Mouse (Mus musculus) MEL (cell line): ENCODE measurements at regions not wholly inside any gene's neighbourhood (a gene's known extent, or its start where the extent isn't known, plus 50 kb on each side); places are given as distances from the start of the nearest gene placed in this dataset.

Source experiments
- DNase-seq: peaks from one replicate; pipeline ENCODE4 v3.0.0; 2011; ENCODE audit warnings: low read depth, low spot score
- H3K27ac ChIP-seq: 2 replicates; pipeline ENCODE4 v1.5.1; 2012; ENCODE audit warnings: low read depth, mild to moderate bottlenecking, control low read depth, low read length, moderate library complexity; ENCODE audit not compliant: control insufficient read depth
- H3K27me3 ChIP-seq, 2 experiments: fragments of 150-350 bp in 1 of 2; sonication (generic) in 1 of 2; 2 replicates each; pipeline ENCODE4 v1.6.1; 2012; ENCODE audit warnings: low read length in 2 of 2, mild to moderate bottlenecking in 2 of 2, improper control_type of control experiment in 1 of 2, moderate library complexity in 1 of 2; ENCODE audit not compliant: insufficient read depth in 2 of 2, control insufficient read depth in 1 of 2
- H3K36me3 ChIP-seq, 2 experiments: 2 replicates each; pipeline ENCODE4 v1.6.1; 2012 to 2014; ENCODE audit warnings: low read length in 2 of 2, improper control_type of control experiment in 1 of 2, inconsistent platforms in 1 of 2, mild to moderate bottlenecking in 1 of 2; ENCODE audit not compliant: insufficient read depth in 2 of 2, control insufficient read depth in 1 of 2
- H3K4me1 ChIP-seq, 2 experiments: fragments of 150-350 bp in 1 of 2; sonication (generic) in 1 of 2; 2 replicates each; pipeline ENCODE4 v1.6.1; 2012; ENCODE audit warnings: low read length in 2 of 2, improper control_type of control experiment in 1 of 2, mild to moderate bottlenecking in 1 of 2; ENCODE audit not compliant: insufficient read depth in 2 of 2, control insufficient read depth in 1 of 2
- H3K4me3 ChIP-seq, 2 experiments: fragments of 150-350 bp in 1 of 2; sonication (generic) in 1 of 2; 2 replicates each; pipeline ENCODE4 v1.5.1; 2012; ENCODE audit warnings: low read depth in 2 of 2, low read length in 2 of 2, mild to moderate bottlenecking in 2 of 2, moderate library complexity in 2 of 2, control low read depth in 1 of 2, improper control_type of control experiment in 1 of 2; ENCODE audit not compliant: control insufficient read depth in 1 of 2, insufficient read depth in 1 of 2
- H3K79me2 ChIP-seq: 2 replicates; pipeline ENCODE4 v1.6.1; 2012; ENCODE audit warnings: mild to moderate bottlenecking, low read length, moderate library complexity; ENCODE audit not compliant: control insufficient read depth, poor library complexity, insufficient read depth
- H3K9ac ChIP-seq: 2 replicates; pipeline ENCODE4 v1.6.1; 2012; ENCODE audit warnings: low read depth, mild to moderate bottlenecking, control low read depth, low read length, moderate library complexity; ENCODE audit not compliant: control insufficient read depth, poor library complexity, severe bottlenecking
- H3K9me3 ChIP-seq: fragments of 150-350 bp; sonication (generic); replicated peaks from 2 replicates; pipeline ENCODE4 v1.6.1; 2012; ENCODE audit warnings: mild to moderate bottlenecking, low read length, improper control_type of control experiment, moderate library complexity; ENCODE audit not compliant: insufficient read depth
- CHD1 ChIP-seq: IDR thresholded peaks from 2 replicates; pipeline ENCODE4 v1.6.1; 2012; ENCODE audit warnings: low read depth, mild to moderate bottlenecking, inconsistent platforms, low read length, improper control_type of control experiment
- CHD2 ChIP-seq: IDR thresholded peaks from 2 replicates; pipeline ENCODE4 v1.6.1; 2011; ENCODE audit warnings: low read length, improper control_type of control experiment
- CTCF ChIP-seq, 3 experiments: IDR thresholded peaks in 2 of 3; conservative IDR thresholded peaks in 1 of 3; 2 replicates each; pipeline ENCODE4 v1.5.1; 2011 to 2012; ENCODE audit warnings: low read length in 3 of 3, low read depth in 2 of 3, mild to moderate bottlenecking in 2 of 3, improper control_type of control experiment in 1 of 3, inconsistent platforms in 1 of 3, mixed read lengths in 1 of 3, moderate library complexity in 1 of 3; ENCODE audit not compliant: control insufficient read depth in 1 of 3, insufficient read depth in 1 of 3, poor library complexity in 1 of 3, severe bottlenecking in 1 of 3
- E2F4 ChIP-seq: IDR thresholded peaks from 2 replicates; pipeline ENCODE4 v1.6.1; 2011; ENCODE audit warnings: low read depth, low read length, improper control_type of control experiment, borderline replicate concordance
- ETS1 ChIP-seq: IDR thresholded peaks from 2 replicates; pipeline ENCODE4 v1.6.1; 2012; ENCODE audit warnings: low read depth, mild to moderate bottlenecking, inconsistent platforms, low read length, improper control_type of control experiment, moderate library complexity
- GATA1 ChIP-seq: IDR thresholded peaks from 2 replicates; pipeline ENCODE4 v1.6.1; 2011; ENCODE audit warnings: low read depth, low read length, improper control_type of control experiment
- JUND ChIP-seq: IDR thresholded peaks from 2 replicates; pipeline ENCODE4 v1.6.1; 2011; ENCODE audit warnings: low read depth, mild to moderate bottlenecking, improper control_type of control experiment, low read length
- MAFK ChIP-seq: IDR thresholded peaks from 2 replicates; pipeline ENCODE4 v1.6.1; 2011; ENCODE audit warnings: low read depth, mild to moderate bottlenecking, low read length, improper control_type of control experiment, borderline replicate concordance
- MAX ChIP-seq: IDR thresholded peaks from 2 replicates; pipeline ENCODE4 v1.6.1; 2011; ENCODE audit warnings: low read length, improper control_type of control experiment
- MAZ ChIP-seq: IDR thresholded peaks from 2 replicates; pipeline ENCODE4 v1.6.1; 2012; ENCODE audit warnings: low read depth, mild to moderate bottlenecking, inconsistent platforms, low read length, improper control_type of control experiment
- MEF2A ChIP-seq: IDR thresholded peaks from 2 replicates; pipeline ENCODE4 v1.6.1; 2014; ENCODE audit warnings: low read depth, mild to moderate bottlenecking, inconsistent platforms, low read length, improper control_type of control experiment; ENCODE audit not compliant: poor library complexity, insufficient replicate concordance, severe bottlenecking; ENCODE audit errors: extremely low read depth
- NELFE ChIP-seq: IDR thresholded peaks from 2 replicates; pipeline ENCODE4 v1.6.1; 2011; ENCODE audit warnings: low read depth, low read length, improper control_type of control experiment
- NRF1 ChIP-seq: IDR thresholded peaks from 2 replicates; pipeline ENCODE4 v1.6.1; 2014; ENCODE audit warnings: low read depth, mild to moderate bottlenecking, inconsistent platforms, low read length, improper control_type of control experiment, moderate library complexity; ENCODE audit not compliant: poor library complexity, insufficient read depth, severe bottlenecking
- POLR2AphosphoS2 ChIP-seq: IDR thresholded peaks from 2 replicates; pipeline ENCODE4 v1.6.1; 2011; ENCODE audit warnings: low read length, improper control_type of control experiment
- POLR2AphosphoS5 ChIP-seq: IDR thresholded peaks from 2 replicates; pipeline ENCODE4 v1.6.1; 2012; ENCODE audit warnings: low read depth, borderline replicate concordance, mild to moderate bottlenecking, inconsistent platforms, low read length, moderate library complexity, mixed read lengths
- RAD21 ChIP-seq: IDR thresholded peaks from 2 replicates; pipeline ENCODE4 v1.6.1; 2011; ENCODE audit warnings: mild to moderate bottlenecking, low read depth, low read length, improper control_type of control experiment
- RCOR1 ChIP-seq: IDR thresholded peaks from 2 replicates; pipeline ENCODE4 v1.6.1; 2012; ENCODE audit warnings: low read depth, mild to moderate bottlenecking, inconsistent platforms, low read length, improper control_type of control experiment
- SMC3 ChIP-seq: IDR thresholded peaks from 2 replicates; pipeline ENCODE4 v1.6.1; 2011; ENCODE audit warnings: low read depth, low read length, improper control_type of control experiment
- TCF12 ChIP-seq: IDR thresholded peaks from 2 replicates; pipeline ENCODE4 v1.6.1; 2014; ENCODE audit warnings: low read depth, mild to moderate bottlenecking, inconsistent platforms, low read length, improper control_type of control experiment, moderate library complexity
- UBTF ChIP-seq: IDR thresholded peaks from 2 replicates; pipeline ENCODE4 v1.6.1; 2012; ENCODE audit warnings: low read depth, mild to moderate bottlenecking, inconsistent platforms, low read length, improper control_type of control experiment, moderate library complexity, borderline replicate concordance; ENCODE audit not compliant: insufficient read depth
- ZKSCAN1 ChIP-seq: IDR thresholded peaks from 2 replicates; pipeline ENCODE4 v1.6.1; 2012; ENCODE audit warnings: low read depth, mild to moderate bottlenecking, inconsistent platforms, low read length, improper control_type of control experiment, moderate library complexity

GRCm38 (mm10) chr12:117425363-117426031, 90.8 kb upstream of the Rapgef5 start:
- Histone ChIP-seq H3K4me3 (no peak overlapping the region), H3K27me3 (no peaks in the 10 kb centered on the region), H3K9ac (no peak overlapping the region), H3K4me1 (no peaks in the 10 kb centered on the region), H3K27ac (no peak overlapping the region), H3K36me3 (no peaks in the 10 kb centered on the region), H3K9me3 (no peaks in the 10 kb centered on the region), H3K79me2 (no peaks in the 10 kb centered on the region)
- no peak for DNase-seq
- no peak for TF ChIP-seq NRF1
- no peak for TF ChIP-seq MEF2A
- no peak for TF ChIP-seq POLR2AphosphoS2
- TF ChIP-seq RAD21 = no peak
- no peak for TF ChIP-seq NELFE
- TF ChIP-seq GATA1 = no peak
- no peak for TF ChIP-seq E2F4
- no peak for TF ChIP-seq CHD2
- TF ChIP-seq UBTF = no peak
- no peak for TF ChIP-seq RCOR1
- no peak for TF ChIP-seq MAFK
- no peak for TF ChIP-seq TCF12
- no peak for TF ChIP-seq ETS1
- TF ChIP-seq MAX = no peak
- TF ChIP-seq CHD1 = no peak
- TF ChIP-seq JUND = no peak
- TF ChIP-seq POLR2AphosphoS5 = no peak
- no peak for TF ChIP-seq ZKSCAN1
- no peak for TF ChIP-seq SMC3

- TF ChIP-seq MAZ (no peak), CTCF (IDR thresholded peaks at IDR 0.05 in 2 of 3, conservative IDR thresholded peaks at IDR 0.05 in 1 of 3; ENCODE audit: control insufficient read depth in 1 of 3, insufficient read depth in 1 of 3, low read depth in 2 of 3, low read length in 3 of 3, poor library complexity in 1 of 3, severe bottlenecking in 1 of 3) (peak; percentile 12 to 40 (median 15); a peak in 4 of 6 replicates), NRF1 (no peak)
- Histone ChIP-seq H3K27me3 (no peaks in the 10 kb centered on the region), H3K4me3 (no peak overlapping the region), H3K36me3 (no peaks in the 10 kb centered on the region), H3K27ac (no peak overlapping the region), H3K9ac (no peak overlapping the region), H3K79me2 (no peaks in the 10 kb centered on the region), H3K9me3 (no peaks in the 10 kb centered on the region), H3K4me1 (no peaks in the 10 kb centered on the region)
- DNase-seq = no peak
These were observed 88.8 kb upstream of the Rapgef5 start for GRCm38 (mm10) chr12:117427431-117427830.
